Mouse (Mus musculus): Measurements from ENCODE around the gene Calcoco1.

Calcoco1 gene

GRCm38 (mm10) chr15:102721980-102722475 is at the start of gene Calcoco1:
Gene Calcoco1, minus strand, starts transcription at chr15:102722178.
- peak; percentile 94 for DNase-seq (ENCODE audit: low spot score in 2 of 2)

- no peak for DNase-seq (ENCODE audit: low spot score in 2 of 2)
These were observed 48.9 kb upstream of the Calcoco1 start for GRCm38 (mm10) chr15:102770866-102771265.

GRCm38 (mm10) chr15:102765207-102765606 is 43.2 kb upstream of the Calcoco1 start:
- DNase-seq (ENCODE audit: low spot score in 2 of 2): no peak

GRCm38 (mm10) chr15:102761745-102762378 is 39.9 kb upstream of the Calcoco1 start:
- peak in 1 of 2 experiments; percentile 52 for DNase-seq (ENCODE audit: low spot score in 2 of 2)

GRCm38 (mm10) chr15:102757686-102758085 is 35.7 kb upstream of the Calcoco1 start:
- DNase-seq (ENCODE audit: low spot score in 2 of 2): no peak

- no peak for DNase-seq (ENCODE audit: low spot score in 2 of 2)
These were observed 33.1 kb upstream of the Calcoco1 start for GRCm38 (mm10) chr15:102755053-102755452.

GRCm38 (mm10) chr15:102754361-102754760 is 32.4 kb upstream of the Calcoco1 start:
- no peak for DNase-seq (ENCODE audit: low spot score in 2 of 2)

- DNase-seq (ENCODE audit: low spot score in 2 of 2): no peak
These were observed 31.2 kb upstream of the Calcoco1 start for GRCm38 (mm10) chr15:102753170-102753569.

- no peak for DNase-seq (ENCODE audit: low spot score in 2 of 2)
These were observed 30.2 kb upstream of the Calcoco1 start for GRCm38 (mm10) chr15:102752164-102752563.

GRCm38 (mm10) chr15:102750241-102750640 is 28.3 kb upstream of the Calcoco1 start:
- DNase-seq (ENCODE audit: low spot score in 2 of 2): no peak

- no peak for DNase-seq (ENCODE audit: low spot score in 2 of 2)
These were observed 27.1 kb upstream of the Calcoco1 start for GRCm38 (mm10) chr15:102749103-102749502.

- DNase-seq (ENCODE audit: low spot score in 2 of 2): no peak
These were observed 25.9 kb upstream of the Calcoco1 start for GRCm38 (mm10) chr15:102747853-102748252.

GRCm38 (mm10) chr15:102747286-102747640 is 25.3 kb upstream of the Calcoco1 start:
- DNase-seq (ENCODE audit: low spot score in 2 of 2): peak in 1 of 2 experiments; percentile 30

- peak; percentile 54 to 60 for DNase-seq (ENCODE audit: low spot score in 2 of 2)
These were observed 24.7 kb upstream of the Calcoco1 start for GRCm38 (mm10) chr15:102746488-102747285.

- DNase-seq (ENCODE audit: low spot score in 2 of 2): peak in 1 of 2 experiments; percentile 40
These were observed 24.1 kb upstream of the Calcoco1 start for GRCm38 (mm10) chr15:102746126-102746487.

GRCm38 (mm10) chr15:102745387-102745786 is 23.4 kb upstream of the Calcoco1 start:
- DNase-seq (ENCODE audit: low spot score in 2 of 2): no peak

- DNase-seq (ENCODE audit: low spot score in 2 of 2): no peak
These were observed 22.9 kb upstream of the Calcoco1 start for GRCm38 (mm10) chr15:102744831-102745230.

- DNase-seq (ENCODE audit: low spot score in 2 of 2): no peak
These were observed 22.4 kb upstream of the Calcoco1 start for GRCm38 (mm10) chr15:102744416-102744815.

GRCm38 (mm10) chr15:102743996-102744395 is 22.0 kb upstream of the Calcoco1 start:
- DNase-seq (ENCODE audit: low spot score in 2 of 2): peak in 1 of 2 experiments; percentile 46

- peak in 1 of 2 experiments; percentile 15 for DNase-seq (ENCODE audit: low spot score in 2 of 2)
These were observed 21.2 kb upstream of the Calcoco1 start for GRCm38 (mm10) chr15:102743196-102743595.

- DNase-seq (ENCODE audit: low spot score in 2 of 2): peak; percentile 79 to 88
These were observed 20.6 kb upstream of the Calcoco1 start for GRCm38 (mm10) chr15:102742589-102742988.

- no peak for DNase-seq (ENCODE audit: low spot score in 2 of 2)
These were observed 17.7 kb upstream of the Calcoco1 start for GRCm38 (mm10) chr15:102739520-102740297.

All from frontal cortex, postnatal 14 days (tissue).